Mouse (Mus musculus): ENCODE results near the gene Slc22a23.

DNA sequence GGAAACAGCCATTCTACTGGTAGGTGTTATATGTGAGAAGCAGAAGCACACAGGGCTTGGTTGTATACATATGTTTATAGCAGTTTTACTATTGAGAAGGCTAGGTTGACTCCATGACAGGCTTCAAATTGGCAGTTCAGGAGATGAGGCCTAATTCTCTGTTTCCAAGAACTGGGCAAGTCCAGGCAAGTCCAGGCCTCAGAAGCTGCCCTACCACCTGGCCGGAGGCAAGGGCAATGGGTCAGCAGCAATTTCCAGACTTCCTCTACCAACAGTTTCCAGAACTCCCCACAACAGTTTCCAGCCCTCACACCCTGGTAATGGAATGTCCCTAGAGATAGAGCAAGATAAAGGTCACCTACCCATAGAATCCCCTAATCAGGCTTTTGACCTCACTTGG lies 185.1 kb downstream of the Slc22a23 start:
- TF ChIP-seq BHLHE40 (IDR thresholded peaks at IDR 0.05; ENCODE audit: low read depth, low read length): no peak
- TF ChIP-seq POLR2A (IDR thresholded peaks at IDR 0.05; ENCODE audit: low read depth, low read length): no peak
- no peak for TF ChIP-seq USF1 (IDR thresholded peaks at IDR 0.05; ENCODE audit: low read depth, low read length)
- TF ChIP-seq NRF1 (IDR thresholded peaks at IDR 0.05; ENCODE audit: low read depth, low read length): no peak
- TF ChIP-seq MYC (IDR thresholded peaks at IDR 0.05; ENCODE audit: low read depth, low read length): no peak
- no peak for TF ChIP-seq RCOR1 (conservative IDR thresholded peaks at IDR 0.05; ENCODE audit: low read depth, low read length)
- TF ChIP-seq TCF12 (IDR thresholded peaks at IDR 0.05; ENCODE audit: low read depth, low read length): no peak
- TF ChIP-seq RAD21 (IDR thresholded peaks at IDR 0.05; ENCODE audit: low read depth, low read length): no peak
- TF ChIP-seq CTCF (conservative IDR thresholded peaks at IDR 0.05 in 1 of 2, IDR thresholded peaks at IDR 0.05 in 1 of 2; ENCODE audit: low read depth in 2 of 2, low read length in 2 of 2): no peak
- no peak for TF ChIP-seq KAT2A (IDR thresholded peaks at IDR 0.05; ENCODE audit: insufficient replicate concordance, low read length)
